Mouse (Mus musculus): ENCODE data around the gene Chn1. TPM values are rescaled to one million over a fixed set of nuclear protein-coding genes. Genes with fewer than 3 reads are reported as not detected.

The Chn1 gene
- polyA plus RNA-seq, 1 experiment: not detected

DNA sequence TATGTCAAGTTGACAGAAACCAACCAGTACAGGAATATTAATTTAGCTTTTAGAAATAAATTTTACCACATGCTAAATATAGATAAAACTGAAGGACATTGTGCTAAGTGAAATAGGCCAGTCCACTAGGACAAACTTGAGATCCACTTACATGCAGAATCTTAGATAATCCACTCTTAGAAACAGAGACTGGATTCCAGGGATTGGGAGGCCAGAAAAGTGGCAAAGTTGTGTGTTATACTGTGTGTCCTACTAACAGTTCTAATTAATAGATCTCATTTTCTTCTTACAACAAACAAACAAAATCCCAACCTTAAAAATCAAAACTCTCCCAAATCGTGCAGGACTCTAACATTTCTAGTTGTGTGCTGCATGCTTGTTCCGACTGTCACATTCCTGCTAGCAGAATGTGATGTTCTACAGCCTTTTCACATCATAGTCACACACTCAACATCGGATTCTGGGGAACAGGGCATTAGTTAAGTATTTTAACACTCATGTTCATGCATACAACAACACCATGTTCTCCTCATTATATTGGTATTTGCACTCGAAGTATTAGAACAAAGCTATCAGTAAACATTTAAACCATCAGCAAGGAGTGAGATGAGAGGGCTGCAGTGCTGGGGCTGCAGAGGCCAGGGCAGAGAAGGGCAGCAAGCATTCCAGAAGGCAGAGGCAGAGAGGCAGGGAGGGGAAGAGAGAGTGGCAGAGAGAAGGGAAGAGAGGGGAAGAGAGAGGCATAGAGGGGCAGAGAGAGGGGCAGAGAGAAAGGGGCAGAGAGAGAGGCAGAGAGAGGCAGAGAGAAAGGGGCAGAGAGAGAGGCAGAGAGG, 120.9 kb downstream of the Chn1 start:
- no peak for TF ChIP-seq CTCF (IDR thresholded peaks at IDR 0.05; ENCODE audit: low read depth, low read length)
- TF ChIP-seq POLR2A (IDR thresholded peaks at IDR 0.05; ENCODE audit: borderline replicate concordance, low read depth, low read length): no peak
- Histone ChIP-seq H3K27ac (ENCODE audit: insufficient read depth, low read depth, low read length) (no peak overlapping the region), H3K4me1 (ENCODE audit: control insufficient read depth, insufficient read depth, low read length) (no peaks in the 10 kb centered on the region), H3K4me3 (ENCODE audit: insufficient read depth, low read length) (no peak overlapping the region)

DNA sequence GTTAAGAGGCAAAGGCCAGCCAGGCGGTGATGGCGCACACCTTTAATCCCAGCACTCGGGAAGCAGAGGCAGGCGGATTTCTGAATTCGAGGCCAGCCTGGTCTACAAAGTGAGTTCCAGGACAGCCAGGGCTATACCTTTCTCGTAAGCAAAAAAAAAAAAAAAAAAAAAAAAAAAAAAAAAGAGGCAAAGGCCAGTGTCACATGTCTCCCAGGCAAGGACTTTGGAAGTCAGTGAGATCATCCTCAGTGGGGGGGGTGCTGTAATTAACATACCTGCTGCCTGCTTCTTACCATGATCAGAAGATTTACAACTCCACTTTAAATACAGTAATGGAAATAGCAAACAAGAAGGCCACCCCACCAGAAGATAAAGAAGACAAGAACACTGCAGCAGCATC, 137.5 kb downstream of the Chn1 start:
- Histone ChIP-seq H3K27ac (ENCODE audit: insufficient read depth, low read depth, low read length) (no peak overlapping the region), H3K4me3 (ENCODE audit: insufficient read depth, low read length) (no peak overlapping the region), H3K4me1 (ENCODE audit: control insufficient read depth, insufficient read depth, low read length) (no peaks in the 10 kb centered on the region)
- no peak for TF ChIP-seq CTCF (IDR thresholded peaks at IDR 0.05; ENCODE audit: low read depth, low read length)

DNA sequence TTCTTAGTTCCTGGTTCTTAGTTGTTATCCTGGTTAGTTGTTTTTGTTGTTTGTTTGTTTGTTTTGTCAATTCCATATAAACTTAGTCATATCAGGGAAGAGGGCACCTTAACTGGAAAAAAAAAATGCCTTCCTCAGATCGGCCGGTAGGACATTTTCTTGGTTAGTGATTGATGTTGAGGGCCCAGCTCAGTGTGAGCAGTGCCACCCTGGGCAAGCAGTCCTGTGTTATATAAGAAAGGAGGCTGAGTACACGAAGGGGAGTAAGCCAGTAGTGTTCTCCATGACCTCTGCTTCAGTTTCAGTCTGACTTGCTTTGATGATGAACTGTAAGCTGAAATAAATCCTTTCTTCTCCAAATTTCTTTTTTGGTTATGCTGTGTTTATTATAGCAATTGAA, 138.8 kb downstream of the Chn1 start:
- Histone ChIP-seq H3K4me3 (ENCODE audit: insufficient read depth, low read length) (no peak overlapping the region), H3K4me1 (ENCODE audit: control insufficient read depth, insufficient read depth, low read length) (peaks cover 7% of the 10 kb centered on the region), H3K27ac (ENCODE audit: insufficient read depth, low read depth, low read length) (no peak overlapping the region)
- TF ChIP-seq CTCF (IDR thresholded peaks at IDR 0.05; ENCODE audit: low read depth, low read length) (no peak), POLR2A (IDR thresholded peaks at IDR 0.05; ENCODE audit: borderline replicate concordance, low read depth, low read length) (no peak)

DNA sequence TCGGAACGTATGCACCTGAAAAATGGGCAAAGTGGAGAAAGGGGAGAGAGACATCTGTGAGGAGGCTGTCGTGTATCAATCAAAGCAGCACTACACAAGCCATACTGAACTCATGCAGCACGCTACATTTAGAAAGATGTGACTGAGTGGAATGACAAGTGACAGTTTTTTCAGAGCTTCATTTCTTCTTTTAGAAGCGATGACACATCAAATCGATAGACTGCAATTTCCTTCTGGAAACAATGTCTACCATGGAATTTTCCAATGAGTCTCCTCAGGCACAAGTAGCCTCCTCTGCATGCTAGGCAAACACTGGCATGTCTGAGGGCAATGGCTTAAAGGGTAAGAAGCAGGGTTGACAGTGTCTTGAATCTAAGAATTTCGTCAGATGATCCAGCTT, 143.3 kb downstream of the Chn1 start:
- no peak overlapping the region for H3K27ac ChIP-seq (ENCODE audit: insufficient read depth, low read depth, low read length)
- no peak overlapping the region for H3K4me3 ChIP-seq (ENCODE audit: insufficient read depth, low read length)
- peaks cover 7% of the 10 kb centered on the region for H3K4me1 ChIP-seq (ENCODE audit: control insufficient read depth, insufficient read depth, low read length)
- TF ChIP-seq CTCF (IDR thresholded peaks at IDR 0.05; ENCODE audit: low read depth, low read length): no peak
- TF ChIP-seq POLR2A (IDR thresholded peaks at IDR 0.05; ENCODE audit: borderline replicate concordance, low read depth, low read length): no peak

DNA sequence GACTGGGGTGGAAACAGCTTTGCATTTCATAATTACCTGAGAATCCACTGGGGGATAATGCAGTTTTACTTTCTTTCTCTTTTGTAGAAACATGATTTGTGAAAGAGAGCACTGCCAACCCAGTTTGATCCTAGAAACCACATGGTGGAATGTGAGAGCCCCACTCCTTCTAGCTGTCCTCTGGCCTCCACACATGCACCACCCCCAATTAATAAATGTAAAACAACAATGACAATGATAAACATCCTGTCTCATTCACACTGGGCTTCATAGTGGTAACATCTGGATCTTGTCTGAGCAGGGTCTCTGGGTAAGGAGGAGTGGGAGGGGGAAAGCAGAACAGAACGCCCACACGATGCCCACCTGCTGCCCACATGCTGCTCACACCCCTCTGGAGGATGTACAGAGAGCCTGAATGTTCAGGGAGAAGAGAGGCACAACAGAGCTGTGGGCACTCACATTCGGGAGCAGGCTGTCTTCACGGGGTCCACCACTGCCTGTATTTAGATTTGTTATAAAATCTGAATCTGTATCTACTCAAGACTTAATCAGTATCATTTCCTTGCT, 156.6 kb downstream of the Chn1 start:
- TF ChIP-seq CTCF (IDR thresholded peaks at IDR 0.05; ENCODE audit: low read depth, low read length) (no peak), POLR2A (IDR thresholded peaks at IDR 0.05; ENCODE audit: borderline replicate concordance, low read depth, low read length) (no peak)
- H3K27ac ChIP-seq (ENCODE audit: insufficient read depth, low read depth, low read length): no peak overlapping the region
- H3K4me3 ChIP-seq (ENCODE audit: insufficient read depth, low read length): no peak overlapping the region
- no peaks in the 10 kb centered on the region for H3K4me1 ChIP-seq (ENCODE audit: control insufficient read depth, insufficient read depth, low read length)

DNA sequence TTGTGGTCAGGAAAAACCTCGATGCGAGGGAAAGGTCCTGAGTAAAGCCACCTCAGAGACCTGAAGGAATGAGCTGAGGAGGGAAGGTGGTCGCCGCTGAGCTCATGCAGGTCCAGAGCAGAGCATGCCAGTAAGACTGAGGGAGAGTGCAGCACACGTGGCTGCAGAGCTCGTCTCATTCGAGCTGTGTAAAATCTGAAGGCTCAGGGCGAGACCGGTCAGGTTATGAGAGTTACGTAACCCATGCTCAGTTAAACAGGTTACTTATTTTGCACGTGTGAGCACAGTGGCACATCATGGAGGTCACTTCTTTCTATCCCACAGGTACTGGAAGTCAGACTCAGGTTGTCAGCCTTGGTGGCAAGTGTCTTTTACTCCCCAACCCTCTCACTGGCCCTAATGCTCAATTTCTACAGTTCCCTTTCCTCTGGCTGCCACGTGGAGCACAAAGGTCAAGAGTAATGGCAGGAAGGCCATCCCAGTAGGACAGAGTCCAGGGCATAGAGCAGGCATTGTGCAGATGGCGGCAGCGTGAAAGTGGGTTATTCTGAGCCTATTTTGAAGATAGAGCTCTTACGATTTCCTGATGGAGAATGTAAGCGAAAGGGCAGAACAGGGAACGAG, 158.6 kb downstream of the Chn1 start:
- Histone ChIP-seq H3K27ac (ENCODE audit: insufficient read depth, low read depth, low read length) (no peak overlapping the region), H3K4me1 (ENCODE audit: control insufficient read depth, insufficient read depth, low read length) (no peaks in the 10 kb centered on the region), H3K4me3 (ENCODE audit: insufficient read depth, low read length) (no peak overlapping the region)
- no peak for TF ChIP-seq CTCF (IDR thresholded peaks at IDR 0.05; ENCODE audit: low read depth, low read length)
- TF ChIP-seq POLR2A (IDR thresholded peaks at IDR 0.05; ENCODE audit: borderline replicate concordance, low read depth, low read length): no peak

DNA sequence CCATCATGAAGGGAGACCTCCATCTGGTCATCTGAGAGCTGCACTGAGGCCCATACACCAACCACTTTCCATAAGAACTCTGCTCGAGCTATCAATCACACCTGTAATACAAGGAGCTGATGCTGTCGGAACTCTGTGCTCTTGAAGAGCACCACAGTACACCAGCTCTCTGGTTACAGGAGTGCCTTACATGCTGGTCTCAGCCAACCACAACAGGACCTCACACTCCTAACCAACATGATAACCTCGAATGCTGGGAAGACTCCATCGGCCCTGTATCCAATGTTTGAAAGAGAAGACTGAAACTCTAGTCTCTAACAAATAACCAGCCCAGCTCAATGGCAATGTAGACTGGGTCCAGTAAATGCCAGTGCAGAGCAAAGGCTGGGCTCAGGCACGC, 159.7 kb downstream of the Chn1 start:
- no peaks in the 10 kb centered on the region for H3K4me1 ChIP-seq (ENCODE audit: control insufficient read depth, insufficient read depth, low read length)

DNA sequence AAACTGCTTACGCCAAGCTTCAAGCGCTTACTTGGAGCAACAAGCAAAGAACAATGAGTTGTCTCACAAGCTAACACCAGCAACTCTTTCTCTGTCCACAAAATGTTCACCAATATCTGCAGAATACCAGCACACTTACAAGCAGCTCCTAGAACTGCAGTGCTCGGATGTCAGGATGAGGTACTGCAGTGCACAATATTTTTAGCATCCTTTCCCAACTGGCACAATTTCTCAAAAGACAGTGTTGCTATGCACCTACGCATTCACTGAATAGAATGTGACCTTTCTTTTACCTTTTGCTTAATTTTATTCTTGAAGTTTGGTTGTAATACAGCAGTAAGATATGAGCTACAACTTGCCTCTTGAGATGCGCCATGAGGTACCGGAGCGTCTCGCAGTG, 160.8 kb downstream of the Chn1 start:
- Histone ChIP-seq H3K27ac (ENCODE audit: insufficient read depth, low read depth, low read length) (no peak overlapping the region), H3K4me3 (ENCODE audit: insufficient read depth, low read length) (no peak overlapping the region), H3K4me1 (ENCODE audit: control insufficient read depth, insufficient read depth, low read length) (no peaks in the 10 kb centered on the region)
- no peak for TF ChIP-seq CTCF (IDR thresholded peaks at IDR 0.05; ENCODE audit: low read depth, low read length)
- TF ChIP-seq POLR2A (IDR thresholded peaks at IDR 0.05; ENCODE audit: borderline replicate concordance, low read depth, low read length): no peak

More for the DNA sequence above, 159.7 kb downstream of the Chn1 start:
- no peak overlapping the region for H3K27ac ChIP-seq (ENCODE audit: insufficient read depth, low read depth, low read length)
- TF ChIP-seq POLR2A (IDR thresholded peaks at IDR 0.05; ENCODE audit: borderline replicate concordance, low read depth, low read length) (no peak), CTCF (IDR thresholded peaks at IDR 0.05; ENCODE audit: low read depth, low read length) (no peak)
- H3K4me3 ChIP-seq (ENCODE audit: insufficient read depth, low read length): no peak overlapping the region

DNA sequence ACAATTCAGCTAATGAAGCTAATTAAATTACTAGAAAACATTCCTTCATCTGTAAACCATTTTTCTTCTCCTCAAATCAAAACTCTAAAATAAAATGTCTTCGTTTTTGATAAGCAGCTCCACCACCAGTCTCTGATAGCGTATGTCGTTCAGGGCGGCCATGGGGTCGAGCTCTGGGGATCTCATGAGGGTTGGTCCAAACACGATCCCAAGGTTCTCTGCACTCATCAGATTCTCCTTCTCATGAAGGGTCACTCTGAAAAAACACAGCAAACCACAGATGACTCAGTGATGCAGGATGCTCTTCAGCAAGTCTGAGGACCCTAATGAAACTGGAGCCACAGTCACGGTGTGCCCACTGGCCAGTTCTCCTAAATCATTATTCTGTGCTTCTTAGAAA, 162.2 kb downstream of the Chn1 start:
- H3K4me3 ChIP-seq (ENCODE audit: insufficient read depth, low read length): no peak overlapping the region
- H3K27ac ChIP-seq (ENCODE audit: insufficient read depth, low read depth, low read length): no peak overlapping the region
- no peak for TF ChIP-seq POLR2A (IDR thresholded peaks at IDR 0.05; ENCODE audit: borderline replicate concordance, low read depth, low read length)
- TF ChIP-seq CTCF (IDR thresholded peaks at IDR 0.05; ENCODE audit: low read depth, low read length): no peak
- no peaks in the 10 kb centered on the region for H3K4me1 ChIP-seq (ENCODE audit: control insufficient read depth, insufficient read depth, low read length)

DNA sequence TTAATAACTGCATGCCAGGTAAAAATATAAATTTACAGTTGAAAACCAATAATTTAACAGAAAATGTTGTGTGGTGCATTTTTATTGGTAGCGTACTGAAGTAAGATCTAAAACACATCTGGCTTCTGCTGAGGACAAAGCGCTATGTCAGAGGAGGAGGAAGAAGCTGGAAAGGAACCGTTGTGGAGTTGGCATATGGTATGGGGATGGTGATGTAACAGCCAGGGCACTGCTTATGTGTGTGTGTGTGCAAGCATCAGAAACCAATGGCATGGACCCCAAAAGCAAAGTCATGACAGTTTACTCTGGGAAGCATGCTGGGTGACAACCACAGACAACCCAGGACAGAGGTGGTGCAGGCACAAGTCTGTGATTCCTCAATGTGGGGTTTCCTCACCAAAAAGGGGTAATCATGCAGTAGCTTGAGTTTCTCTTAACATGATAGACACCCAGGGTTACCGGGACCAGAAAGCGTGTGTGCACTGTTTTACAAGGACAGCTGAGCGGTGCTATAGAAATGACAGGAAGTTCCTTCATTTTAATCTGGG, 162.7 kb downstream of the Chn1 start:
- no peak for TF ChIP-seq POLR2A (IDR thresholded peaks at IDR 0.05; ENCODE audit: borderline replicate concordance, low read depth, low read length)
- TF ChIP-seq CTCF (IDR thresholded peaks at IDR 0.05; ENCODE audit: low read depth, low read length): no peak
- Histone ChIP-seq H3K27ac (ENCODE audit: insufficient read depth, low read depth, low read length) (no peak overlapping the region), H3K4me1 (ENCODE audit: control insufficient read depth, insufficient read depth, low read length) (no peaks in the 10 kb centered on the region), H3K4me3 (ENCODE audit: insufficient read depth, low read length) (no peak overlapping the region)
